Mouse (Mus musculus) natural killer cell, adult 2 months (primary cell): ENCODE results near the gene Tapbpl.
"Not testable (repeated sequence)": the region's sequence is repeated elsewhere in the genome, so short reads cannot be mapped to it uniquely, and the experiment has no call there.

Experiments used
- DNase-seq, 2 experiments: peaks; one replicate each; pipeline ENCODE4 v3.0.0; 2022; ENCODE audit warnings: low spot score in 2 of 2

Gene Tapbpl

GRCm38 (mm10) chr6:125231117-125232044 is at the start of gene Tapbpl:
Gene Tapbpl, minus strand, starts transcription at chr6:125231860.
- peak; percentile 76 to 83 for DNase-seq

DNA sequence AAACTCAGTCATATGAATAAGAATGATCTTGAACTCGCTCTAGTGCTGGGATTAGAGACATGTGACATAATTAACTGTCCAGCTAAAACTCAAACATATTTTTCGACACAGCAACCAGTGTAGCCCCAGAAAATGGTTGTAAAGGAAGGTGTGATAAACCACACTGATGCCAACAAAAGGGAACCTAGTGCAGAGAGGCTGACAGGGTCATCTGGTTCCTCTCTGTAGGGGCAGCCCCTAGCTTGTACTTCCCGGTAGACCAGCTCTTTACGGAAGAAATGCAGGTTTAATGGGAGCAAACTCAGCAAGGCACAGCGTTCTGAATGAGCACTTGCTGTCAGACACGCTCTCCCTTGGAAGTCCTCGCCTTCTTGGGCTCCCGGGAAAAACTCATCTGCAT is 48.1 kb upstream of the Tapbpl start:
- DNase-seq: peak; percentile 25 to 44

DNA sequence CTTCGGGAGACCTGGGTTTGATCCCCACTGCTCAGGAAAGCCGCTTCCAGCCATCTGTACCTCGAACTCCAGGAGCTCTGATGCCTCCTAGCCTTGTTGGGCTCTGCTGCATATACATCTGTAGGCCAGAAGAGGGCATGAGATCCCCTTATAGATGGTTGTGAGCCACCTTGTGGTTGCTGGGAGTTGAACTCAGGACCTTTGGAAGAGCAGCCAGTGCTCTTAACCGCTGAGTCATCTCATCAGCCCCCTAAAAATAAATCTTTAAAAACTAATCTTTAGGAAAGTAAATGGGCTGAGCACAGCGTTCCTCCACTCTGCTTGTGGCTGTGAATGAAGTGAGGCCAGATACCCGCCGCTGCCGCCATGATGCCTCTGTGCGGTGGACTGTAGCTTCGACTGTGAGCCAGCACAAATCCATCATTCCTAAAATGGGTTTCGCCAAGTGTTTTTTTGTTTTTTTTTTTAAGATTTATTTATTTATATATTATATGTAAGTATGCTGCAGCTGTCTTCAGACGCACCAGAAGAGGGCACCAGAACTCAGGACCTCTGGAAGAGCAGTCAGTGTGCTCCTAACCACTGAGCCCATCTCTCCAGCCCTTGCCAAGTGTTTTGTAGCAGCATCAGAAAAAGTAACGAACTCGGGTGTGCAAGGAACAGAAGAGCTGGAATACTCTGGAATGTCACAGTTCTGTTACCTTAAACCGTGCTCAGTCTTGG is 43.3 kb upstream of the Tapbpl start:
- peak in 1 of 2 experiments; percentile 21 for DNase-seq

- peak in 1 of 2 experiments; percentile 43 for DNase-seq
These were observed 40.6 kb upstream of the Tapbpl start for GRCm38 (mm10) chr6:125272228-125272785.

DNA sequence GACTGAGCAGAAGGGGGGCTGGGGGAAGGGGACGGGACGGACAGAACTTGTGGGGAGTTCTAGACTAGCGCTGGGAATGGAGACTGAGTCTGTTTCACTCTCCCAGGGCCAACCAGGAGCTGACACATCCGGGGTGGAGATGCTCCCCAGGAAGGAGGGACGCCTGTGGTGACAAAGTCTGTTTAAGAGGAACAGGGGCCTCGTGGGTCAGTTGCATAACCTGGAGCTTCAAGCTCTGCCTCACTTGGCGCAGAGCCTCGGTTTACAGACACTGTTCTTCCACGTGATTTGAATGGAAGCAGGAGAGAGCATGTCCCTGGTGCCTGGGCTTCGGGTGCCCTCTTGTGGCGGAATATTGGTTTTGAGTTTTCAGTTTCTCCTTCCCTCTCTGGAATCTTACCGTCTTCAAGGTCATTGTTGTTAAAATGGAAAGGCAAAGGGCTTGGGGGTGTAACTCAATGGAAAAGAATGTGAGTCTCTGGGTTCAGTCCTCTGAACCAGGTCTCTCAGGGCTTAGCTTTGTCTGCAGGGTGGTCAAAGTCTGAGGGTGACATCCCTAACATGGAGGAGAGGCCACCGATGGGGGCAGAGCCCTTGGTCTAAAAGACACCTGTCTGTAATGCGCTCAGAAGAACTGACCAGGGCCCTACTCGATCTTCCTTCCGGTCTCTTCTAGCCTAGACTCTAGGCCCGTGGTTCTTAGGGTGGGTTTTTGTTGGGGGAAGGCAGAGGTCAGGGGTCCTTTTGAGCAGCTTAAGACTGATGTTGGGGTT is 40.0 kb upstream of the Tapbpl start:
- DNase-seq: peak; percentile 72 to 85

- DNase-seq: no peak
These were observed 37.1 kb upstream of the Tapbpl start for GRCm38 (mm10) chr6:125268799-125269198.

GRCm38 (mm10) chr6:125267469-125267868 is 35.8 kb upstream of the Tapbpl start:
- DNase-seq: no peak

DNA sequence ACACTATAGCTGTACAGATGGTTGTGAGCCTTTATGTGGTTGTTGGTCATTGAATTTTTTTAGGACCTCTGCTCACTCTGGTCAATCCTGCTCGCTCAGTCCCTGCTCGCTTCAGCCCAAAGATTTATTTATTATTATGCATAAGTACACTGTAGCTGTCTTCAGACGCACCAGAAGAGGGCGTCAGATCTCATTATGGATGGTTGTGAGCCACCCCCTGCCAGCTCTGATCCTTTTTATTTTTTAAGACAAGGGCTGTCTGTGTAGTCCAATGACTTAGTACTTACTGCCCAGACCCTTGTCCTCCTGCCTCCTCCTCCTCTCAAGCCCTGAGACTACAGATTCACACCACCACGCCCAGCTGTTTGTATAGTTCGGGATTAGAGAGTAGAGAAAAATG is 34.9 kb upstream of the Tapbpl start:
- DNase-seq: not testable (repeated sequence)

- no peak for DNase-seq
These were observed 34.4 kb upstream of the Tapbpl start for GRCm38 (mm10) chr6:125266091-125266490.

DNA sequence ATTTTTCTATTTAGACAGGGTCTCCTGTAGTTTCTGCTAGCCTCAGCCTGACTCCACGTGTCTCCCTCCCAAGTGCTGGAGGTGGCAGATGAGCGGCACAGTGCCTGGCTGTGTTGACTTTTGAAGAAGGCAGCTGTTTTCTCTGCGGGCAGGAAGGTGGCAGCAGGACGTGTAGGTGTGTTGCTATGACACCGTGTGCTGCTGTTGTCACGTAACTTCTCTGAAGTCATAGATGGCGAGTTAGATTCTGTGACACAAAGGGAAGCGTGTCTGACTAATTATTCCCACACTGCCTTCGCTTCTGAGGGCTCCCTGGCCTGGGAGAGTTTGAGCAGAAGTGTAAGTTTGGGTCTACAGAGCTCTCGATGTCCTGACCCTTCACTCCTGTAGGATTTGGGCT is 33.6 kb upstream of the Tapbpl start:
- peak; percentile 78 for DNase-seq

GRCm38 (mm10) chr6:125264219-125264618 is 32.6 kb upstream of the Tapbpl start:
- DNase-seq: no peak

DNA sequence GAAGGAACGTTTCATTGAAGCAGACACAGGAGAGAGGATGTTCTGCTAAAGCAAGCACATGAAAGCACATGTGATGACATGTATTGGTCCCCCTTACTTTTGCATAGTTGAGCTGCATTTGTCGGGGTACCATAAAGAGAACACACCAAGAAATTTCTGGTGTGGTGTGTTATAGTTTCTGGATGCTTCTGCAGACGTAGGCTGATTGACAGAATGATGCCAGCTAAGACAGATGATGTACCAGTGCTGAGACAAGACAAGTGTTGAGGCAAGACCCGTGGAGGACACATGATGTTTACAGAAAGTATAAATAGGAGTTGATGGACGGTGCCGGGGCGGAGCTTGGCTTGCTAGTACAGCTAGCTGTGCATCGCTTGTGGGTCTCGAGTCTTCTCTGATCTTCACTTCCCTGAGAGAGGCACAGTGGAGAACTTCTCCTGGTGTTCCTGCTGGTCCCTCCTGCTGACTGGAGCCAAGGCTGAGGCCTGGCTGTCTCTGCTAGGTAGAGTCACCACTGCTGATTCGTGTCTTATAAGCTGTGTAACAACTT is 28.4 kb upstream of the Tapbpl start:
- DNase-seq: no peak

GRCm38 (mm10) chr6:125256222-125256966 is 24.7 kb upstream of the Tapbpl start:
- no peak for DNase-seq

GRCm38 (mm10) chr6:125255516-125256044 is 23.9 kb upstream of the Tapbpl start:
- DNase-seq: no peak

DNA sequence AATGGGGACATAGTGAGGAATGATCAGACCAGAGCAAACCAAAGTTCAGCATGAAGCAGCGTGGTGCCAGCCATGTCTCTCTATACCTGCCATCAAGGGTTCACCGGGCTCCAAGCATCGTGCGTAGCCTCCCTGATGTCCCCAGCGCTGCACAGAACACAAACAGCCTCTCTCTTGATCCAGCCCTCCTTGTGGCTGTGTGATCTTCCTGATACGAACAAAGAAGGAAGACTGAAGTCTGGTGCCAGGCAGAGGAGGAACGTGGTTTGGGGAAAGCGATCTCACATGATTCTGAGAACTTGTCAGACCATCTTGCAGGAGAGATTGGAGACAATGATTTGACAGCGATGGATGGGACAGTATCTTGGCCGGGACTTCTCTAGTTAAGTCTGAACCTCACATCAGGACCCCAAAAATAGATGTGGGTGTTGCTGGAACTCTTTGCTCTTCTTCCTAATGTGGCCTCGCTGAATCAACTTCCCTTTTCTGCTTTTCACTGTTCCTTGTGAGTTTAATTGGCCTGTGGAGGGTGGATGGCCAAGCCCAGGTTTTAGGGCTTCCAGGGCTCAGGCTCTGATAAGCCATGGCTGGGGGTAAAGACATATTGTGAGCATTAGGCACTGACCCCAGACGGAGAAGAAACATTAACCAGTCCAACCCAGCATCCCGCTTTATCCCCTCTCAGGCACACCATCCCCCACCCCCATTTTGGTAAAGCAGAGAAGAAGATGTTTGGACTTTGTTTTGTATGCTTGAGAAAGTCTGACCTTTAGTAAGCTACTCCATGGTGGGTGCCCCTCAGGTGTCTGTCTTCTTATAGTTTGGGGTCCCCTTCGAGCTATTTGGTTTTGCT is 22.4 kb upstream of the Tapbpl start:
- DNase-seq: no peak

GRCm38 (mm10) chr6:125252711-125253110 is 21.1 kb upstream of the Tapbpl start:
- no peak for DNase-seq

GRCm38 (mm10) chr6:125252285-125252684 is 20.6 kb upstream of the Tapbpl start:
- no peak for DNase-seq

GRCm38 (mm10) chr6:125244551-125244950 is 12.9 kb upstream of the Tapbpl start:
- no peak for DNase-seq

DNA sequence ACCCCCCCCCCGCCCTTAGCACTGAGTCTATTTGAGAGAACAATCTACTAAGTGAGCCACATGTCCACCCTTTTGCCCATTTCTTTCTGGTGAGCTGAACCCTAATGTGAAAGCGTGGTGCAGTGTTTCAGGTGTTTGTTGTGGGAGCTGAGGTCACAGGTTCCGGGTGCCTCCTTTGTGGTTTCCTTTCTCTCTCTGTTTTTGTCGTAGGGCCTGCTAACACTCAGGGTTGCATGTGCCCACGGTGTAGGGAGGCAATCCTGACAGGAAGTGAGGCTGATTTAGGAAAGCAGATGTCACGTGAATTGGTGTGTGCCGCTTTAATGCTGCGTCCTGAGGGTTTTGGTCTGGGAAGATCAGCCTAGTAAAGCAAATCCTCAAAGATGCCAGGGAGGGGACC is 9.9 kb upstream of the Tapbpl start:
- peak; percentile 65 to 70 for DNase-seq
